Mouse (Mus musculus): ENCODE measurements around the gene Gnl3l.

DNA sequence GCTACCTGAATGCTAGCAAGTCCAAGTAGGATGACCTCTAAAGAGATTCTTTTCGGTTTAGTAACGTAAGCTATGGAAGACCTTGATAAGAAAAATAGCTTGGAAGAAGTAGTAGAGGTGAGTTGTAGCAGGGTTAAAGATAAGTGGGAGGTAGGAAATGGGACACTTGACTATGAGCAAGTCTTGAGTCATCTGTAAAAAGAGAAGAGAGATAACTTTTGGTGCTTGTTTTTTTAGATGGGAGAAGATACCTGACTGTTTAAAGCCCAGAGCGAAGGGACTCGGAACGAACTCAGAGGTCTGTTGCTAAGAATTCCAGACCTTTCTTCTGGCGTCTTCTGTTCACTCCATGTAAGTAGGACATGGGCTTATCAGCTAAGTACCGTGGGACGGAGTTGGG lies 28.7 kb upstream of the Gnl3l start, which contains the start of gene Fgd1:
- TF ChIP-seq POLR2A (IDR thresholded peaks at IDR 0.05; ENCODE audit: borderline replicate concordance, low read depth, low read length) (no peak), CTCF (IDR thresholded peaks at IDR 0.05; ENCODE audit: low read depth, low read length) (no peak)

All from bone marrow macrophage, adult 2 months (primary cell).